Mouse (Mus musculus) forebrain, embryonic 11.5 days (tissue): ENCODE measurements at regions not wholly inside any gene's neighbourhood (a gene's known extent, or its start where the extent isn't known, plus 50 kb on each side); places are given as distances from the start of the nearest gene placed in this dataset.

Experiments used
- ATAC-seq: fragments of 200-750 bp; cut with Nextera tagmentation; replicated peaks from 2 replicates; pipeline ENCODE4 v1.8.0; 2017; ENCODE audit warnings: moderate TSS enrichment; ENCODE audit not compliant: low FRiP score
- DNase-seq: peaks from one replicate; pipeline ENCODE4 v3.0.0-alpha.2; 2017; ENCODE audit warnings: low spot score
- H3K27ac ChIP-seq: fragments of 300-500 bp; sonication (generic); 2 replicates; pipeline ENCODE4 v1.5.1; 2014; ENCODE audit warnings: low read depth, low read length
- H3K27me3 ChIP-seq: fragments of 300-500 bp; sonication (generic); 2 replicates; pipeline ENCODE4 v1.6.1; 2014; ENCODE audit warnings: mild to moderate bottlenecking, low read length, mixed read lengths; ENCODE audit not compliant: control insufficient read depth, insufficient read depth
- H3K36me3 ChIP-seq: fragments of 300-500 bp; sonication (generic); 2 replicates; pipeline ENCODE4 v1.6.1; 2014; ENCODE audit warnings: mild to moderate bottlenecking, low read length, moderate library complexity, mixed read lengths; ENCODE audit not compliant: control insufficient read depth, insufficient read depth
- H3K4me1 ChIP-seq: fragments of 300-500 bp; sonication (generic); replicated peaks from 2 replicates; pipeline ENCODE4 v1.6.1; 2014; ENCODE audit warnings: low read length, mixed read lengths; ENCODE audit not compliant: control insufficient read depth, insufficient read depth
- H3K4me2 ChIP-seq: fragments of 300-500 bp; sonication (generic); 2 replicates; pipeline ENCODE4 v1.6.1; 2014; ENCODE audit warnings: low read depth, mild to moderate bottlenecking, low read length, moderate library complexity, mixed read lengths; ENCODE audit not compliant: severe bottlenecking
- H3K4me3 ChIP-seq: fragments of 300-500 bp; sonication (generic); 2 replicates; pipeline ENCODE4 v1.5.1; 2014; ENCODE audit warnings: low read depth, low read length
- H3K9ac ChIP-seq: fragments of 300-500 bp; sonication (generic); 2 replicates; pipeline ENCODE4 v1.6.1; 2014; ENCODE audit warnings: low read length
- H3K9me3 ChIP-seq: fragments of 300-500 bp; sonication (generic); 2 replicates; pipeline ENCODE4 v1.6.1; 2016; ENCODE audit warnings: low read length, mixed read lengths; ENCODE audit not compliant: control insufficient read depth
- WGBS: fragments of 180-500 bp; shearing (Covaris S2); extraction: QIAGEN DNeasy Blood & Tissue Kit; methylation state at CpG from one replicate; pipeline ENCODE4 v1.1.7; 2014; 5-methylcytosine and 5-hydroxymethylcytosine counted together

- H3K9ac ChIP-seq: no peak overlapping the region
- H3K4me2 ChIP-seq: no peak overlapping the region
- DNase-seq (no peak), ATAC-seq (no peak)
- H3K9me3 ChIP-seq: no peaks in the 10 kb centered on the region
- 76% methylated on average over 3 of the region's 3 CpGs for WGBS
- 0 out of 2 replicates have a peak, but pooled peaks cover 4% of the 10 kb centered on the region for H3K4me1 ChIP-seq
- no peak overlapping the region for H3K27ac ChIP-seq
- H3K27me3 ChIP-seq: no peaks in the 10 kb centered on the region
- no peak overlapping the region for H3K4me3 ChIP-seq
- H3K36me3 ChIP-seq: no peaks in the 10 kb centered on the region
Measured at GRCm38 (mm10) chr9:46738634-46739033, 259.9 kb upstream of the Gm4791 start.

DNA sequence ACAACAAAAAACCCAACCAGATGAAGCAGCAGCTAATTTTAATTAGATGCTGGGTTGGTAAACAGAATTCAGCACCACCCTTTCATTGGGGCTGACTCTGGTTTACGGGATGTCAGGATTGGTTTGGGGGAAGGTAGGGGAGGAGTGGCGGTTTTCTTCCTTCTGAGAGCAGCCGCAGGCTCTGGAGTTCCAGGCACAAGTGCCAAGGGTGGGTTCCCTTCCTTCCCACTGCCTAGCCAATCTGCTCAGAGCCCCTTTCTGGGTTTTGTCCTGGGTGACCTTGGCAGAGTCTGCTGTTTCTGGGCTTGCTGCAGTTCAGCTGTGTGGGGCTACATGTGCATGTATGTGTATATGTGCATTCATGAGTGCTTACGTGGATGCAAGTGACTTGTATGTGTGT is 260.5 kb upstream of the Gm4791 start:
- H3K4me3 ChIP-seq: no peak overlapping the region
- H3K27ac ChIP-seq: no peak overlapping the region
- 0 out of 2 replicates have a peak, but pooled peaks cover 4% of the 10 kb centered on the region for H3K4me1 ChIP-seq
- no peak overlapping the region for H3K4me2 ChIP-seq
- H3K9ac ChIP-seq: no peak overlapping the region
- H3K27me3 ChIP-seq: no peaks in the 10 kb centered on the region
- no peaks in the 10 kb centered on the region for H3K36me3 ChIP-seq
- WGBS: 68% methylated on average over 4 of the region's 4 CpGs
- ATAC-seq (no peak), DNase-seq (no peak)
- no peaks in the 10 kb centered on the region for H3K9me3 ChIP-seq

- WGBS: 57% methylated on average over 3 of the region's 3 CpGs
- no peaks in the 10 kb centered on the region for H3K9me3 ChIP-seq
- H3K36me3 ChIP-seq: no peaks in the 10 kb centered on the region
- no peak overlapping the region for H3K4me2 ChIP-seq
- DNase-seq (no peak), ATAC-seq (no peak)
- no peaks in the 10 kb centered on the region for H3K27me3 ChIP-seq
- H3K9ac ChIP-seq: no peak overlapping the region
- H3K27ac ChIP-seq: no peak overlapping the region
- 0 out of 2 replicates have a peak, but pooled peaks cover 4% of the 10 kb centered on the region for H3K4me1 ChIP-seq
- no peak overlapping the region for H3K4me3 ChIP-seq
Measured at GRCm38 (mm10) chr9:46737446-46737845, 261.1 kb upstream of the Gm4791 start.

GRCm38 (mm10) chr9:46736232-46736631 is 262.3 kb upstream of the Gm4791 start:
- Histone ChIP-seq H3K4me2 (no peak overlapping the region), H3K9ac (no peak overlapping the region), H3K9me3 (no peaks in the 10 kb centered on the region), H3K36me3 (no peaks in the 10 kb centered on the region), H3K27ac (no peak overlapping the region), H3K27me3 (no peaks in the 10 kb centered on the region), H3K4me3 (no peak overlapping the region), H3K4me1 (0 out of 2 replicates have a peak, but pooled peaks cover 4% of the 10 kb centered on the region)
- no peak for ATAC-seq
- DNase-seq: no peak

GRCm38 (mm10) chr9:46735664-46736067 is 262.9 kb upstream of the Gm4791 start:
- H3K27me3 ChIP-seq: no peaks in the 10 kb centered on the region
- no peak overlapping the region for H3K27ac ChIP-seq
- no peak overlapping the region for H3K4me3 ChIP-seq
- no peak overlapping the region for H3K9ac ChIP-seq
- ATAC-seq: no peak
- no peak overlapping the region for H3K4me2 ChIP-seq
- 6% methylated on average over 4 of the region's 4 CpGs for WGBS
- no peaks in the 10 kb centered on the region for H3K9me3 ChIP-seq
- H3K36me3 ChIP-seq: no peaks in the 10 kb centered on the region
- DNase-seq: peak; percentile 92
- 0 out of 2 replicates have a peak, but pooled peaks cover 4% of the 10 kb centered on the region for H3K4me1 ChIP-seq

GRCm38 (mm10) chr9:46728465-46728864 is 270.1 kb upstream of the Gm4791 start:
- no peak for ATAC-seq
- no peaks in the 10 kb centered on the region for H3K9me3 ChIP-seq
- no peaks in the 10 kb centered on the region for H3K27me3 ChIP-seq
- no peak overlapping the region for H3K27ac ChIP-seq
- H3K4me3 ChIP-seq: no peak overlapping the region
- no peak overlapping the region for H3K9ac ChIP-seq
- no peak overlapping the region for H3K4me2 ChIP-seq
- no peaks in the 10 kb centered on the region for H3K36me3 ChIP-seq
- 0 out of 2 replicates have a peak, but pooled peaks cover 2% of the 10 kb centered on the region for H3K4me1 ChIP-seq
- no peak for DNase-seq
- 47% methylated on average over 5 of the region's 5 CpGs for WGBS

GRCm38 (mm10) chr9:46724231-46724630 is 274.3 kb upstream of the Gm4791 start:
- no peak for DNase-seq
- 0 out of 2 replicates have a peak, but pooled peaks cover 2% of the 10 kb centered on the region for H3K4me1 ChIP-seq
- no peaks in the 10 kb centered on the region for H3K27me3 ChIP-seq
- 92% methylated on average over 5 of the region's 5 CpGs for WGBS
- H3K27ac ChIP-seq: no peak overlapping the region
- H3K4me3 ChIP-seq: no peak overlapping the region
- no peak for ATAC-seq
- H3K4me2 ChIP-seq: no peak overlapping the region
- H3K9me3 ChIP-seq: no peaks in the 10 kb centered on the region
- no peak overlapping the region for H3K9ac ChIP-seq
- no peaks in the 10 kb centered on the region for H3K36me3 ChIP-seq

DNA sequence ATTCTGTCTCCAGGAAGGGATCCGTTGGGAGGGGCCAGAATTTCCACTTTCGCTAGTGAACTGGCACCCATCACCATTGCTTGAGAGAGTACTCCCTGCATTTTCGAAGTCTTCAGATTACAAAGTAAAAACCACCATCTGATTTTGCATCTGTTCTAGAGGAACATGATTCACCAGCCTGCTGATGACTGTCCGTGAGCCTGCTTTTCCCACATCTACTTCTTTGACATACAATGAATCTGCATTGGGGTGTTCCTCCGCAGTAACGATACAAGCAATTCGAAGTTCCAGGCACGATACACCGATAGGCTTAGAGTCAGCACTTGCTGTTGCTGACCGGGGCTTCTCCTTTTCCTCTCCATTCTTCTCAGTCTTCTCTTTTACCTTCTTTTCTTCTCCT is 285.1 kb upstream of the Gm4791 start:
- Histone ChIP-seq H3K36me3 (no peaks in the 10 kb centered on the region), H3K4me1 (no peaks in the 10 kb centered on the region), H3K4me2 (no peak overlapping the region), H3K27ac (no peak overlapping the region), H3K4me3 (no peak overlapping the region), H3K27me3 (no peaks in the 10 kb centered on the region), H3K9ac (no peak overlapping the region), H3K9me3 (no peaks in the 10 kb centered on the region)
- 90% methylated on average over 10 of the region's 10 CpGs for WGBS
- DNase-seq: no peak
- ATAC-seq: no peak

GRCm38 (mm10) chr9:46704151-46704905 is 294.2 kb upstream of the Gm4791 start:
- 67% methylated on average over 10 of the region's 10 CpGs for WGBS
- H3K36me3 ChIP-seq: no peaks in the 10 kb centered on the region
- H3K4me1 ChIP-seq: peaks cover 13% of the 10 kb centered on the region
- H3K9ac ChIP-seq: no peak overlapping the region
- H3K4me2 ChIP-seq: no peak overlapping the region
- ATAC-seq: no peak
- no peaks in the 10 kb centered on the region for H3K27me3 ChIP-seq
- DNase-seq: no peak
- no peak overlapping the region for H3K27ac ChIP-seq
- no peaks in the 10 kb centered on the region for H3K9me3 ChIP-seq
- H3K4me3 ChIP-seq: no peak overlapping the region
